Mouse (Mus musculus): ENCODE data around the gene Fancd2os. TPM values are rescaled to one million over a fixed set of nuclear protein-coding genes. Genes with fewer than 3 reads are reported as not detected.

Fancd2os gene
- polyA plus RNA-seq, 1 experiment from 2014 or later, result not detected

Other genes with a start within 250 kb of the Fancd2os start
- gene Tada3, start 222.8 kb downstream of the Fancd2os start, polyA plus RNA-seq (2015; fragmentation: Nextera tagmentation; extraction: Ambion mirVana), result 75.5 and 82.2 TPM in 2 replicates
- gene Arpc4, start 222.6 kb downstream of the Fancd2os start, polyA plus RNA-seq (2015; fragmentation: Nextera tagmentation; extraction: Ambion mirVana), result 442 and 475 TPM in 2 replicates
- 13.2 and 15.8 TPM in 2 replicates for gene Ttll3, start 211.5 kb downstream of the Fancd2os start, polyA plus RNA-seq (2015; fragmentation: Nextera tagmentation; extraction: Ambion mirVana)
- gene Rpusd3, start 181.4 kb downstream of the Fancd2os start, polyA plus RNA-seq (2015; fragmentation: Nextera tagmentation; extraction: Ambion mirVana), result 15.5 and 20.3 TPM in 2 replicates
- gene Cidec, start 165.0 kb downstream of the Fancd2os start, polyA plus RNA-seq (2015; fragmentation: Nextera tagmentation; extraction: Ambion mirVana), result not detected in 2 replicates
- gene Jagn1, start 158.1 kb downstream of the Fancd2os start, polyA plus RNA-seq (2015; fragmentation: Nextera tagmentation; extraction: Ambion mirVana), result 96.5 and 96.6 TPM in 2 replicates
- 0.16 TPM in 1 of 2 replicates, not detected in the other for gene Il17re, start 142.2 kb downstream of the Fancd2os start, polyA plus RNA-seq (2015; fragmentation: Nextera tagmentation; extraction: Ambion mirVana)
- 2.7 and 4.3 TPM in 2 replicates for gene Il17rc, start 129.3 kb downstream of the Fancd2os start, polyA plus RNA-seq (2015; fragmentation: Nextera tagmentation; extraction: Ambion mirVana)
- gene Creld1, start 117.4 kb downstream of the Fancd2os start, polyA plus RNA-seq (2015; fragmentation: Nextera tagmentation; extraction: Ambion mirVana), result 77.7 and 80.5 TPM in 2 replicates
- 13.5 and 14.4 TPM in 2 replicates for gene Prrt3, start 98.8 kb downstream of the Fancd2os start, polyA plus RNA-seq (2015; fragmentation: Nextera tagmentation; extraction: Ambion mirVana)
- gene Emc3, start 69.1 kb downstream of the Fancd2os start, polyA plus RNA-seq (2015; fragmentation: Nextera tagmentation; extraction: Ambion mirVana), result 112 and 116 TPM in 2 replicates
- gene Fancd2, start 69.0 kb downstream of the Fancd2os start, polyA plus RNA-seq (2015; fragmentation: Nextera tagmentation; extraction: Ambion mirVana), result 1.4 and 1.8 TPM in 2 replicates
- 227 and 250 TPM in 2 replicates for gene Brk1, start 4.1 kb upstream of the Fancd2os start, polyA plus RNA-seq (2015; fragmentation: Nextera tagmentation; extraction: Ambion mirVana)
- gene Vhl, start 23.2 kb upstream of the Fancd2os start, polyA plus RNA-seq (2015; fragmentation: Nextera tagmentation; extraction: Ambion mirVana), result 70.1 and 77.8 TPM in 2 replicates
- gene Irak2, start 37.8 kb upstream of the Fancd2os start, polyA plus RNA-seq (2015; fragmentation: Nextera tagmentation; extraction: Ambion mirVana), result 1.3 and 2.1 TPM in 2 replicates
- gene Tatdn2, start 96.3 kb upstream of the Fancd2os start, polyA plus RNA-seq (2015; fragmentation: Nextera tagmentation; extraction: Ambion mirVana), result 0.89 and 1.1 TPM in 2 replicates
- 0.36 and 1.2 TPM in 2 replicates for gene Ghrl, start 119.2 kb upstream of the Fancd2os start, polyA plus RNA-seq (2015; fragmentation: Nextera tagmentation; extraction: Ambion mirVana)
- gene Sec13, start 140.0 kb upstream of the Fancd2os start, polyA plus RNA-seq (2015; fragmentation: Nextera tagmentation; extraction: Ambion mirVana), result 177 and 184 TPM in 2 replicates